Mouse (Mus musculus) lung, postnatal 0 days (tissue): Measurements from ENCODE around the gene Srcin1. TPM values are rescaled to one million over a fixed set of nuclear protein-coding genes. Genes with fewer than 3 reads are reported as not detected.

ENCODE experiments used
- ATAC-seq: fragments of 200-750 bp; cut with Nextera tagmentation; 2 replicates; pipeline ENCODE4 v1.8.0; 2017; ENCODE audit warnings: moderate library complexity
- DNase-seq: peaks from one replicate; pipeline ENCODE4 v3.0.0-alpha.2; 2016; ENCODE audit warnings: low spot score
- H3K27ac ChIP-seq: fragments of 300-500 bp; sonication (generic); 2 replicates; pipeline ENCODE4 v1.5.1; 2014; ENCODE audit warnings: antibody characterized with exemption, mild to moderate bottlenecking, low read length, mixed read lengths
- H3K27me3 ChIP-seq: fragments of 300-500 bp; sonication (generic); replicated peaks from 2 replicates; pipeline ENCODE4 v1.6.1; 2014; ENCODE audit warnings: low read length, mixed read lengths; ENCODE audit not compliant: insufficient read depth
- H3K36me3 ChIP-seq: fragments of 300-500 bp; sonication (generic); 2 replicates; pipeline ENCODE4 v1.6.1; 2014; ENCODE audit warnings: low read length, mixed read lengths; ENCODE audit not compliant: insufficient read depth
- H3K4me1 ChIP-seq: fragments of 300-500 bp; sonication (generic); 2 replicates; pipeline ENCODE4 v1.6.1; 2014; ENCODE audit warnings: antibody characterized with exemption, low read depth, low read length, mixed read lengths; ENCODE audit not compliant: insufficient read depth
- H3K4me2 ChIP-seq: fragments of 300-500 bp; sonication (generic); replicated peaks from 2 replicates; pipeline ENCODE4 v1.6.1; 2014; ENCODE audit warnings: low read depth, mild to moderate bottlenecking, low read length, moderate library complexity, mixed read lengths
- H3K4me3 ChIP-seq: fragments of 300-500 bp; sonication (generic); 2 replicates; pipeline ENCODE4 v1.5.1; 2014; ENCODE audit warnings: low read depth, low read length
- H3K9ac ChIP-seq: fragments of 300-500 bp; sonication (generic); replicated peaks from 2 replicates; pipeline ENCODE4 v1.6.1; 2014; ENCODE audit warnings: low read depth, mild to moderate bottlenecking
- H3K9me3 ChIP-seq: fragments of 300-500 bp; sonication (generic); 2 replicates; pipeline ENCODE4 v1.6.1; 2016; ENCODE audit warnings: low read length, mixed read lengths
- CTCF ChIP-seq: IDR thresholded peaks from 2 replicates; pipeline ENCODE4 v1.5.1; 2016; ENCODE audit warnings: antibody characterized with exemption, mild to moderate bottlenecking
- EP300 ChIP-seq: IDR thresholded peaks from 2 replicates; pipeline ENCODE4 v1.6.1; 2016; ENCODE audit warnings: antibody characterized with exemption, mild to moderate bottlenecking, control low read depth
- WGBS: fragments of 180-500 bp; shearing (Covaris S2); extraction: QIAGEN DNeasy Blood & Tissue Kit; methylation state at CpG from one replicate; pipeline ENCODE4 v1.1.7; 2014; 5-methylcytosine and 5-hydroxymethylcytosine counted together
- polyA plus RNA-seq: library from polyadenylated mRNA; unstranded; fragments of >200 nt; fragmentation: Nextera tagmentation; extraction: Ambion mirVana; gene quantifications from 2 replicates; pipeline ENCODE4 v1.2.1, GENCODE M21; 2015

The Srcin1 gene
- polyA plus RNA-seq: 0.36 and 0.45 TPM in 2 replicates

DNA sequence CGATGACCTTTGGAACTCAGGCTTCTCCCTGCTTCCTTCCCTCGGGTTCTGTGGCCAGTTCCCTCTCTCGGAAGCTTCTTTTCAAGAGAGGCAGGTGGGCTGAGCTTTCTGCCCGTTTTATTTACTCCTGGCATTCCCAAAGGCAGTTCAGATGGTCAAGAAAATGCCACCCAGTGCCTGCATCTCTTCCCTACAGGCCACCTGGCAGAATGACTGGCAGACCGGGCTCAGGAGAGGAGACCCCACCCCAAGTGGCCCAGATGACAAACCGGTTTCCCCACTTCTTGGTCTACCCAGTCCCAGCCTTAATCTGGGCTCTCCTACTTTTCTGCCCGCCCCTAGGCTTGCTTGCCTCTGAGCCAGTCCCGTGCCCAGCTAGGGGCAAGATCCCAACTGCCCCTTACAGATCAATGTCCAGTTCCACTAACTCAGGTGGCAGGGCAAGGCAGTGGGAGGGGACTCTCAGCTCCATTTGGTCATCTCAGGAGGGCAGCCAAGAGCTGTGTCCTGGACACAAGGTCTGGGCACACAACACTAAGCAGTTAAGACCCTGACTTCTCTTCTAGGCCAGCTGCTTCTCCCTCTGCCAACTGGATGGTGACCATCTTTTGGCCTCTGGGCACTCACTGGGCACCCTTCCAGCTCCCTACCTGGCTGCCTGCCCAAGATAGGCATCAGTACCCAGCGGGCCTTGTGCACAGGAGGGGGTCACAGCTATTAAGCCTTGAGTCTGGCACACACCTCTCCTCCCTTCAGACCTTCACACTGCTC is at the start of gene Srcin1:
Gene Srcin1, minus strand, starts transcription at position 51 of the 771 bp plus-strand sequence.
- peak within 1 kb of the TSS; percentile 60 for H3K4me3 ChIP-seq
- WGBS: 22% methylated on average over 9 of the region's 9 CpGs
- no peaks in the 10 kb centered on the region for H3K9me3 ChIP-seq
- DNase-seq: peak; percentile 63
- TF ChIP-seq EP300: no peak
- no peak for TF ChIP-seq CTCF
- peak; percentile 42 for ATAC-seq
- H3K4me1 ChIP-seq: peaks cover 5% of the 10 kb centered on the region; the same call in 1 of the 2 replicates
- no peaks in the 10 kb centered on the region for H3K36me3 ChIP-seq
- peak within 1 kb of the TSS; percentile 45; the same call in 1 of the 2 replicates for H3K27ac ChIP-seq
- H3K4me2 ChIP-seq: peak within 1 kb of the TSS; percentile 98
- H3K27me3 ChIP-seq: peaks cover 10% of the 10 kb centered on the region
- H3K9ac ChIP-seq: 0 out of 2 replicates have a peak within 1 kb of the TSS, but pooled peaks have one; percentile 19

DNA sequence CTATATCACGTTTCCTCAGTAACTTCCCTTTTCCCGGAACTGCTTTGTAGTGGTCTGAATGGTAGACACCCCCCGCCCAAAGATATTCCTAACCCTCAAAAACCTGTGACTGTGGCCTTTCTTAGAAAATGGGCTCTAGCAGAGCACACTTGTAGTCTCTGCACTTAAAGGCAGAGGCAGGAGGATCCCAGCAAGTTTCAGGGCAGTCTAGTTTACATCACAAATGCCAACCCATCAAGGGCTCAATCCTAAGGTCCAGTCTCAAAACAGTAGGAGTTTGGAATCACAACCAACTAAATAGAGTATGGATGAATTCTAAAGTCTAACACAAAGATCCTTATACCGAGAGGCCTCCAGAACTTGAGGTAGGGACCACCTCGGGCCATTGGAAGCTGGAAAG is 49.6 kb upstream of the Srcin1 start:
- ATAC-seq: no peak
- no peaks in the 10 kb centered on the region for H3K9me3 ChIP-seq
- H3K4me3 ChIP-seq: no peak overlapping the region
- 64% methylated on average over 5 of the region's 5 CpGs for whole genome bisulfite sequencing
- no peak overlapping the region for H3K9ac ChIP-seq
- no peak overlapping the region for H3K27ac ChIP-seq
- peaks cover 7% of the 10 kb centered on the region for H3K4me1 ChIP-seq
- H3K27me3 ChIP-seq: peaks cover 43% of the 10 kb centered on the region; the same call in 1 of the 2 replicates
- TF ChIP-seq EP300 (no peak), CTCF (no peak)
- no peak for DNase-seq
- no peak overlapping the region for H3K4me2 ChIP-seq
- no peaks in the 10 kb centered on the region for H3K36me3 ChIP-seq

DNA sequence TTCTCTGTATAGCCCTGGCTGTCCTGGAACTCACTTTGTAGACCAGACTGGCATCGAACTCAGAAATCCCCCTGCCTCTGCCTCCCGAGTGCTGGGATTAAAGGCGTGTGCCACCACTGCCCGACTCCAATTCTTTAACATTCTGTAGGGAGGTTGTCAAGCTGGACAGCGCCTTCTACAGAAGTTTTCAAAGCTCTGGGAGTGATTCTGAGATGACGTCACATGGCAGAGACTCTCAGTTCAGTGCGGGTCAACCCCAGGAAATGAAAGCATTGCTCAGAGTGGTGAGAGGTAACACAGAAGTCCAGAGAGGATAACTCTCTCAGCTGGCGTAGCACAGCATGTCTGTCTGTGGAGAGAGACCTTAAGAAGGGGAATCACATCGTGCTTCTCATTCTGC is 47.2 kb upstream of the Srcin1 start:
- 49% methylated on average over 9 of the region's 9 CpGs for WGBS

DNA sequence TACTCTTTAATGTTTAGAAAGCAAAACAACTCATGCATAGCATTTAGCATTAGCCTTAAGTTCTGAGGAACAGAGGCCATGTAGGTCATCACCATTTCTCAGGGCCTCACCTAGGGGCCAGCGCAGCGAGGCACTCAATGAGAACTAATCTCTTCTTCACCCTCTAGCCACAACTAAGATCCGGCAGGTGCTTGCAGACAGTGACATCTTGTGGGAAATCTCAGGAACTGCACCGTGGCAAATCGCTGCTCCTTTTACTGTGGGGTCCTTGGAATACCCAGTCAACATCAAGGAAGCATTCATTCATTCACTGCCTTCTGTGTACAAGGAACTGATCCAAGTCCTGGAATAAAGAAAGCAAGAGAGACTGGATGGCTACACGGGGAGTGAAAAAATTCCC is 46.5 kb upstream of the Srcin1 start:
- no peak overlapping the region for H3K4me2 ChIP-seq
- no peaks in the 10 kb centered on the region for H3K36me3 ChIP-seq
- ATAC-seq (peak; percentile 30), DNase-seq (peak; percentile 83)
- no peaks in the 10 kb centered on the region for H3K9me3 ChIP-seq
- H3K9ac ChIP-seq: no peak overlapping the region
- H3K4me3 ChIP-seq: no peak overlapping the region
- no peak overlapping the region for H3K27ac ChIP-seq
- TF ChIP-seq CTCF: peak; percentile 99
- no peak for TF ChIP-seq EP300
- H3K27me3 ChIP-seq: peaks cover 16% of the 10 kb centered on the region; the same call in 1 of the 2 replicates
- under 1% methylated on average over 6 of the region's 6 CpGs for WGBS
- no peaks in the 10 kb centered on the region for H3K4me1 ChIP-seq

More for the DNA sequence above, 47.2 kb upstream of the Srcin1 start:
- TF ChIP-seq EP300 (no peak), CTCF (no peak)
- Histone ChIP-seq H3K27me3 (peaks cover 24% of the 10 kb centered on the region; the same call in 1 of the 2 replicates), H3K27ac (no peak overlapping the region), H3K4me2 (no peak overlapping the region), H3K36me3 (no peaks in the 10 kb centered on the region), H3K9ac (no peak overlapping the region), H3K4me1 (no peaks in the 10 kb centered on the region), H3K9me3 (no peaks in the 10 kb centered on the region), H3K4me3 (no peak overlapping the region)
- DNase-seq: no peak
- ATAC-seq: no peak

DNA sequence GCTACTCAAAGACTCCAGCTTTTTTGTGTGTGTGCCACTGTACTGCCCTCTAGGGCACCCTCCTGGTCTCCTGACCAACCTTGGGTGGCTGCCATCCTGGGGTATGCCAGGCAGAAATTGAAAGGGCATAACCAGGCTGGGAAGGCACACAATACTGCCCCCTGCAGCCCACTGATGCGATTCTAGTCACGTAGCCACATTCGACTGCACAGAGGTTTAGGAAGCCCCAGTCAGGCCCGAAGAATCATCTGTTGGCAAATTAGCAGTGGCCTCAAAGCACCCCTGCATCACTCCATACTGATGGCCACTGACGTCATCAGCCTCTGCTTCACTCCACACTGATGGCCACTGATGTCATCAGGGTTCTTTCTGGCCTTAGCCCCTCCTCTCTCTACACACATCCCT is 43.4 kb upstream of the Srcin1 start:
- no peak overlapping the region for H3K9ac ChIP-seq
- TF ChIP-seq CTCF (peak; percentile 77), EP300 (no peak)
- DNase-seq (peak; percentile 77), ATAC-seq (peak; percentile 66)
- H3K4me2 ChIP-seq: no peak overlapping the region
- no peak overlapping the region for H3K27ac ChIP-seq
- H3K27me3 ChIP-seq: no peaks in the 10 kb centered on the region
- 53% methylated on average over 5 of the region's 5 CpGs for WGBS
- no peaks in the 10 kb centered on the region for H3K36me3 ChIP-seq
- no peaks in the 10 kb centered on the region for H3K9me3 ChIP-seq
- H3K4me3 ChIP-seq: no peak overlapping the region
- no peaks in the 10 kb centered on the region for H3K4me1 ChIP-seq

DNA sequence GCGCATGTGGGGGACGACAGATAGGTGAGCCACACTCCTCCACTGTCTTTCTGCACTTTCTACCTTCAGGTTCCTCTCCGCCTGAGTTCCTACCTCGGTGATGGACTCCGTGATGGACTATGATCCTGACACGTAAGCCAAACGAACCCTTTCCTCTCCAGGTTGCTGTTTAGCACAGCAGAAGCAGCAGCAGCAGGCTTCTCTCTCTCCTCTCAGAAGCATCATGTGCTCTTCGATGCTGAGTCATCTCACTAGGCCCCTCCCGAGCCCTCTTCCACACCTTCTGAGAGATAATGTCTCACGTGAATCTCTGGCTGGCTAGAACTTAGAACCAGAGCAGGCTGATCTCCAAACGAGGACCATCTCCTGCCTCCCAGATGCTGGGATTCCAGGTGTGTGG is 42.4 kb upstream of the Srcin1 start:
- no peak for ATAC-seq
- TF ChIP-seq CTCF (no peak), EP300 (no peak)

More for the DNA sequence above, 42.4 kb upstream of the Srcin1 start:
- H3K9me3 ChIP-seq: no peaks in the 10 kb centered on the region
- no peak overlapping the region for H3K4me2 ChIP-seq
- no peak overlapping the region for H3K9ac ChIP-seq
- no peak for DNase-seq
- no peaks in the 10 kb centered on the region for H3K36me3 ChIP-seq
- WGBS: 36% methylated on average over 11 of the region's 11 CpGs
- H3K27ac ChIP-seq: no peak overlapping the region
- no peak overlapping the region for H3K4me3 ChIP-seq
- H3K4me1 ChIP-seq: no peaks in the 10 kb centered on the region
- no peaks in the 10 kb centered on the region for H3K27me3 ChIP-seq
